Comparison of ENCODE assay signal across 11 mouse cellular contexts in the genomic region with DNA sequence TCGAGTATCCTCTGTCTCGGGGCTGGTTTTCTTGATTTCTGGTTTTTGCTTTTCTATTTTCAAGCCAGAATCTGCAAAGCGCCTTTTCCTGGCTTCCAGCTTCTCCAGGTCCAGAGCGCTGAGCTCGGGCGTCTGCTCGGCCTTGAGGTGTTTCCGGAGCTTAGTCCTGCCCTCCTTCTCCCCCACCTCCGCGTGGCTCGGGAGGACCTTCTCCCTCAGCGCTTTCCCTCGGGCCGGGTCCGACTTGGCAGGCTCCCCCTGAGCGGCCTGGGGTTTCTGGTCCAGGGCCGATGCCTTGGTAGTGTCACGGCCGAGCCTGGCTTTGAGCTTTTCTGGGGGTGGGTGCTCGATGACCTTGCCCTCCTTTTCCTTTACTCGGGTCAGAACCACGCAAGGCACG. TPM values are rescaled to one million over a fixed set of nuclear protein-coding genes. Genes with fewer than 3 reads are reported as not detected.
A peak's percentile ranks its signal among the peaks of the same experiment; 100 is the strongest.
DNase-seq lines count a peak whose midpoint lies in the region; ATAC-seq and TF ChIP-seq lines count a peak whose summit lies in the region.
"Had no signal": no experiment of that assay in that cellular context is flagged by ENCODE, and none has a peak within 500 bp of the region (broad histone marks: within the 10 kb centered on the region; RNA-seq: fewer than 3 reads in every experiment).

No protein-coding gene starts in this region.

- H3K4me1 ChIP-seq in limb, embryonic 13.5 days: no peaks in the 10 kb centered on the region
- H3K4me1 ChIP-seq in limb, embryonic 10.5 days: 0 out of 2 replicates have a peak, but pooled peaks cover 3% of the 10 kb centered on the region
- H3K4me1 ChIP-seq in limb, embryonic 14.5 days (ENCODE audit: control insufficient read depth, insufficient read depth, low read length): no peaks in the 10 kb centered on the region

- H3K9me3 ChIP-seq in limb, embryonic 13.5 days: no peaks in the 10 kb centered on the region
- no peaks in the 10 kb centered on the region for H3K9me3 ChIP-seq in limb, embryonic 10.5 days (replicated peaks)
- no peaks in the 10 kb centered on the region for H3K9me3 ChIP-seq in limb, embryonic 14.5 days (ENCODE audit: control insufficient read depth, low read length)

- no peak for TF ChIP-seq POLR2A in limb, embryonic 14.5 days (IDR thresholded peaks at IDR 0.05; ENCODE audit: borderline replicate concordance, extremely low read depth, insufficient read depth, insufficient read length)

- H3K4me2 ChIP-seq in limb, embryonic 13.5 days (replicated peaks): no peak overlapping the region
- H3K4me2 ChIP-seq in limb, embryonic 14.5 days (replicated peaks; ENCODE audit: low read depth, low read length, severe bottlenecking): no peak overlapping the region

- no peak overlapping the region for H3K4me3 ChIP-seq in limb, embryonic 13.5 days
- H3K4me3 ChIP-seq in limb, embryonic 10.5 days: no peak overlapping the region
- H3K4me3 ChIP-seq in limb, embryonic 14.5 days (replicated peaks; ENCODE audit: low read length): no peak overlapping the region

- 93% methylated on average over 23 of the region's 23 CpGs for WGBS in limb, embryonic 13.5 days
- 91% methylated on average over 23 of the region's 23 CpGs for WGBS in limb, embryonic 10.5 days
- 88% methylated on average over 23 of the region's 23 CpGs for WGBS in limb, embryonic 14.5 days

- no peak for ATAC-seq in limb, embryonic 13.5 days (ENCODE audit: low FRiP score, low read depth)
- no peak for ATAC-seq in limb, embryonic 14.5 days (ENCODE audit: low FRiP score, low read depth)

- no peaks in the 10 kb centered on the region for H3K27me3 ChIP-seq in limb, embryonic 13.5 days
- no peaks in the 10 kb centered on the region for H3K27me3 ChIP-seq in limb, embryonic 10.5 days (ENCODE audit: low read depth, poor library complexity, severe bottlenecking)
- no peaks in the 10 kb centered on the region for H3K27me3 ChIP-seq in limb, embryonic 14.5 days (ENCODE audit: control insufficient read depth, insufficient read depth, low read length)

- DNase-seq in limb, embryonic 10.5 days (ENCODE audit: low spot score): no peak
- DNase-seq in adrenal gland, postnatal 14 days: peak; percentile 67
- peak; percentile 63 for DNase-seq in cerebellum, adult 8-10 months
- no peak for DNase-seq in limb, embryonic 14.5 days (ENCODE audit: low spot score)
- DNase-seq in right cerebral cortex, postnatal 4 days: no peak
- DNase-seq in adipocyte (ENCODE audit: low spot score): no peak
- no peak for DNase-seq in urinary bladder, postnatal 4 days (ENCODE audit: low spot score in 2 of 2)
- DNase-seq: retina, postnatal 1 day had no signal

- peaks cover 98% of the 10 kb centered on the region for H3K36me3 ChIP-seq in limb, embryonic 13.5 days
- H3K36me3 ChIP-seq in limb, embryonic 10.5 days: peaks cover 100% of the 10 kb centered on the region
- peaks cover 96% of the 10 kb centered on the region for H3K36me3 ChIP-seq in limb, embryonic 14.5 days (ENCODE audit: control insufficient read depth, insufficient read depth, low read length)

- H3K9ac ChIP-seq in limb, embryonic 13.5 days: no peak overlapping the region
- no peak overlapping the region for H3K9ac ChIP-seq in limb, embryonic 14.5 days (ENCODE audit: low read depth, low read length, severe bottlenecking)

- peak overlapping the region; percentile 22; the same call in 1 of the 2 replicates for H3K27ac ChIP-seq in limb, embryonic 13.5 days
- H3K27ac ChIP-seq in limb, embryonic 10.5 days: no peak overlapping the region
- H3K27ac ChIP-seq in limb, embryonic 14.5 days (replicated peaks; ENCODE audit: low read depth, low read length): peak overlapping the region; percentile 67

RNA-seq across cellular contexts. Expression of gene Zbtb17, which starts 33.8 kb away (rescaled TPM):
- polyA plus RNA-seq in limb, embryonic 13.5 days (2015; fragmentation: Nextera tagmentation; extraction: Ambion mirVana): 48.6 and 48.7 TPM in 2 replicates
- 60.6 and 66.5 TPM in 2 replicates for polyA plus RNA-seq in limb, embryonic 10.5 days (2016; fragmentation: Nextera tagmentation; extraction: Ambion mirVana)
- 17.0 and 19.4 TPM in 2 replicates for total RNA-seq in adrenal gland, postnatal 14 days (2021)
- 48.5 and 55.0 TPM in 2 replicates for polyA plus RNA-seq in limb, embryonic 14.5 days (2012; rRNA removed)
- 29.0 and 30.5 TPM in 2 replicates for polyA plus RNA-seq in limb, embryonic 14.5 days (2014; fragmentation: Nextera tagmentation; extraction: Ambion mirVana)

RNA-seq across cellular contexts. Expression of gene Srarp, which starts 42.3 kb away (rescaled TPM):
- polyA plus RNA-seq in limb, embryonic 13.5 days (2015; fragmentation: Nextera tagmentation; extraction: Ambion mirVana): not detected in 2 replicates
- not detected in 2 replicates for polyA plus RNA-seq in limb, embryonic 10.5 days (2016; fragmentation: Nextera tagmentation; extraction: Ambion mirVana)
- total RNA-seq in adrenal gland, postnatal 14 days (2021): not detected in 2 replicates
- not detected in 2 replicates for polyA plus RNA-seq in limb, embryonic 14.5 days (2012; rRNA removed)
- polyA plus RNA-seq in limb, embryonic 14.5 days (2014; fragmentation: Nextera tagmentation; extraction: Ambion mirVana): not detected in 2 replicates
- polyA plus RNA-seq: embryonic facial prominence, embryonic 11.5 days; liver, embryonic 16.5 days had no signal

RNA-seq across cellular contexts. Expression of gene Hspb7, which starts 57.6 kb away (rescaled TPM):
- 0.06 and 0.10 TPM in 2 replicates for polyA plus RNA-seq in limb, embryonic 13.5 days (2015; fragmentation: Nextera tagmentation; extraction: Ambion mirVana)
- 0.05 and 0.06 TPM in 2 replicates for polyA plus RNA-seq in limb, embryonic 10.5 days (2016; fragmentation: Nextera tagmentation; extraction: Ambion mirVana)
- total RNA-seq in adrenal gland, postnatal 14 days (2021): 0.19 and 1.5 TPM in 2 replicates
- 3.0 and 3.2 TPM in 2 replicates for polyA plus RNA-seq in limb, embryonic 14.5 days (2012; rRNA removed)
- 0.43 and 1.3 TPM in 2 replicates for polyA plus RNA-seq in limb, embryonic 14.5 days (2014; fragmentation: Nextera tagmentation; extraction: Ambion mirVana)

Comparison
In these comparisons a context has a peak if more than half of its experiments do, and no peak if none do; other contexts are left out.
1. DNase-seq: peak in adrenal gland, postnatal 14 days (single experiment) and cerebellum, adult 8-10 months (single experiment); none in limb, embryonic 10.5 days (single experiment), limb, embryonic 14.5 days (single experiment), right cerebral cortex, postnatal 4 days (single experiment), adipocyte (single experiment) and urinary bladder, postnatal 4 days (0 of 2).